Mouse (Mus musculus): ENCODE data around the gene Nppa. TPM values are rescaled to one million over a fixed set of nuclear protein-coding genes. Genes with fewer than 3 reads are reported as not detected.

Gene Nppa
- total RNA-seq, 2 experiments from 2014 or later = 0.53 to 1.3 TPM

GRCm38 (mm10) chr4:148004361-148004760 lies 3.8 kb downstream of the Nppa start:
- DNase-seq (ENCODE audit: low spot score in 2 of 2) = no peak
- intact Hi-C loops (cut with DNase I) = no loop called here

DNA sequence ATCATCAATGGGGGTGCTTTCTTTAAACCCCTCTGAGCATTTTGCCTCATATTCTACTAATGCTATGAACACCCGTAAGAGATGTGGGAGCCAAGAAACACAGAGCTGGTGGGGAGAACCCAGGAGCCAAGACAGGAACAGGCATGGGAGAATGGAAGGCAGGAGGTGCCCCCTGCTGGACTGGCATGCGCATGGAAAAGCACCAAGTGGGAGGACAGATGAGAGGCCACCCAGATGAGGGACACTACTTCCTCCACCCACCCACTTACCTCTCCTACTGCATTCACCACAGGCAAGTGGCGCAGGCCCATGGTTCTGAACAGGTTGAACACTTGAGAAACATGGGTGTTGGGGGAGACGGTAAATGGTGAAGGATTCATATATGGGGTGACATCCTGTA lies 7.9 kb downstream of the Nppa start:
- DNase-seq (ENCODE audit: low spot score in 2 of 2) = peak; percentile 70 to 82
- intact Hi-C loops (cut with DNase I) = loop anchor here (2.0 kb wide), 1 partner anchor 48 kb away; no protein-coding TSS in a partner anchor

DNA sequence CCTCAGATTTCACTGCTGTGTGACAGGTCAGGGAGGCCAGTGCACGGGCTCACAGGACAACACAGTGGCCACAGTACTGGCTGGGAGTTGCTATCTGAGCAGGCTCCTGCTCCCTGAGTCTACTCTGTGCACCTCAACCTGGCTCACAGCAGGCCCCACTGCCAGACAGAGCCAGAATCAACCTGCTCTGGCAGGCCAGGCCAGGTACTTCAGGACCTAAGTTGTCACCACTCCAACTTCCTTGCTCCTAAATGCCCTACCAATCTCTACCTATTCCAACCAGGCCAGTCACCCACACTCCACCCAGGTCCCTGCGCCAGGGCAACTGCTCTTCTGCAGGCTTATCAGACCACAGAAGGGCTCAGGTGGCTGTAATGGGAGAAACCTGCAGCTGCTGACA lies 9.1 kb downstream of the Nppa start:
- intact Hi-C loops (cut with DNase I) = loop anchor here (2.0 kb wide), 1 partner anchor 49 kb away; no protein-coding TSS in a partner anchor
- no peak for DNase-seq (ENCODE audit: low spot score in 2 of 2)

GRCm38 (mm10) chr4:148011332-148011731 lies 10.8 kb downstream of the Nppa start:
- DNase-seq (ENCODE audit: low spot score in 2 of 2) = no peak
- intact Hi-C loops (cut with DNase I) = no loop called here

GRCm38 (mm10) chr4:148012216-148012615 lies 11.7 kb downstream of the Nppa start:
- intact Hi-C loops (cut with DNase I) = no loop called here
- DNase-seq (ENCODE audit: low spot score in 2 of 2) = no peak

DNA sequence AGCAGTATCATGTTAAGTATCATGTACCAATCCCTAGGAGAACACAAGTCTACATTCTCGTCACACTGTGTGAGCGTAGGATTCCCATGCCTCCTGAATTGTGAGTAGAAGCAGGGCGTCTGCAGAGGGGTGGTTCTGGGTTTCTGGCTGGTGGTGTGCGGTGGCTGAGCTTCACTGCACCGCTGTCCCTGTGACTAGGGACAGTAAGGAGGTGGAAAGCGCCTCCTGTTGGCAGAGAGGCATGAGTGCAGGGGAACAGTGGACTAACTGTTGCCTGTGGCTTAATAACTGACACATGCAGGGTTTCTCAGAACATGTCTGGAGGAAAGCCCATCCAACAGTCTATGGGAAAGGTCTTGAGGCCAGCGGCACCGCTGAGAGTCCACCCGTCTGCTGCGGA lies 14.9 kb downstream of the Nppa start:
- intact Hi-C loops (cut with DNase I) = no loop called here
- peak in 1 of 2 experiments; percentile 56 for DNase-seq (ENCODE audit: low spot score in 2 of 2)

GRCm38 (mm10) chr4:148016981-148017380 lies 16.5 kb downstream of the Nppa start:
- intact Hi-C loops (cut with DNase I) = no loop called here
- DNase-seq (ENCODE audit: low spot score in 2 of 2) = no peak

DNA sequence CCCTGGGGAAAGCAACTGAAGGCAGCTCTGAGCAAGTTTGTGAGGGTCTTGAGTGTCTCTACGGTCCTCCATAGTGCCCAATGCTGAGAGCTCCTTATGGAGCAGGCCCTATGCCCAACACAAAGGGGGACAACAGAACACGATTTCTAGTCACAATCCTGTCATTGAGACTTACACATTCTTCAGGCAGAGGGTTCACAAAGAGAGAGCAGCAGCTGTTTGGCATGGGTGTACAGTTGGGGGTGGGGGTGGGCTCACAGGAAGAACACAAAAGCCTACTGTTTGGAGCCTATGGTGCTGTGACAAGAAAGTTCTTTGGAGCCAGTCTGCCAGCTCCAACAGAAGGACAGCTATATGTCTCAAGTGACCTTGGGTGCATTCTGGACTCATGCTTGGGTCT lies 17.9 kb downstream of the Nppa start:
- intact Hi-C loops (cut with DNase I) = no loop called here
- no peak for DNase-seq (ENCODE audit: low spot score in 2 of 2)

DNA sequence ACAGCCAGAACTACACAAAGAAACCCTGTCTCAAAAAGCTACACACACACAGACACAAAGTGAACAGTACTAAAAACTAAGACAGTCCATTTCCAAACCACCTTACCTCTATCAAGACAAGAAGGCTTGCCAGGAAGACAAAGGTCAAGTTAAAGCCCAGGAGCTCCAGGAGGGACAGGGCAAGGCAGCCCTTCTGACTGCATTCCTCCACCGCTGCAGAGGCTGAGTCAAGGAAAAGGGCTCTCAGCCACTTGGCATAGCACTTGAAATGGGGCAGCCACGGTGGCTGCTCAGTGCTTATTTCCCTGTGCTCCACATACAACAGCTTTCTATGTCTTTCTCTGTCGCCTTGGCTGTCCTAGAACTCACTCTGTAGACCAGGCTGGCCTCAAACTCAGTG lies 23.5 kb downstream of the Nppa start:
- no peak for DNase-seq (ENCODE audit: low spot score in 2 of 2)

DNA sequence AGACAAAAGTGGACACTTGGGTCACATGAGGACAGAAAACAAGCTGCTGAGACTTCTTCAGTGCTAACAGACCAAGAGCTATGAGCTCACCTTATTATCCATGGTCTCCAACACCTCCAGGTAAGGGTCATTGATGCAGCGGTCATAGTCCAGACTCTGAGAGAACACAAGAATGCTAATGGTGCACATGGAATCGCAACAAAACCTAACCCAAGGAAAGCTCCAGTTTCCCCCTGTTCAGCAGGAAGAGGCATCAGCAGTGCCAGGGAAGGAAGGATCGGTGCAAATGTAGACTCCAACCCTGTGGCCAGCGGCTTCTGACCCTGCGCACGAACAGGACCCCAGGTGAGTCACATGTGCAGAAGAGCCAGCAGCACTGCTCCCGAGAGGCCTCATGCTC lies 28.8 kb downstream of the Nppa start:
- no peak for DNase-seq (ENCODE audit: low spot score in 2 of 2)
- intact Hi-C loops (cut with DNase I) = no loop called here

More for the DNA sequence above, 23.5 kb downstream of the Nppa start:
- intact Hi-C loops (cut with DNase I) = no loop called here

- intact Hi-C loops (cut with DNase I) = no loop called here
- no peak for DNase-seq (ENCODE audit: low spot score in 2 of 2)
Observed at GRCm38 (mm10) chr4:148030506-148030905, 30.0 kb downstream of the Nppa start.

DNA sequence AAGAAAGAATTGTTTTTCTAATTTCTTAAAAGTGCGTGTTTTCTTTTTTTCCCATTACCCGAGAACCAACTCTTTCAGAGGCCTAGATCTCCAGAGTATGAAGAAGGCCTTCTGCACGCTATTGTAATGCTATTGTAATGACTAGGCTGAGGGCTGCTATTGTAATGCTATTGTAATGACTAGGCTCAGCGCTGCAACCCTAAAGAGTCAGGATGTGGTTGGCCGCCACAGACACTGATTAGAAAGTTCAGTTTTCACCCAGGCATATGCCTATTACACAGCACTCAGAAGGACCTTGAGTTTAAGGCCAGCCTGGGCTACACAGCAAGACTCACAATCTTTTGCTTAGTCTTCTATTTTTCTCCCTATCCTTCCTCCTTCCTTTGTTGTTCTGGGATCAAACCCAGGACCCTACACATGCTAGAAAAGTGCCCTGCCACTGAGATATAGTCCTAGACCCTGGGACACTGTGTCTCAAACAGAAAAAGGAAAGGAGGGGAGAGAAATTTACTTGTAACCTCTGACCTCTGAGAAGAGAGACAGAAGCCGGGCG lies 33.4 kb downstream of the Nppa start:
- DNase-seq (ENCODE audit: low spot score in 2 of 2) = no peak
- intact Hi-C loops (cut with DNase I) = no loop called here

- DNase-seq (ENCODE audit: low spot score in 2 of 2) = no peak
- intact Hi-C loops (cut with DNase I) = no loop called here
Observed at GRCm38 (mm10) chr4:148035440-148035839, 34.9 kb downstream of the Nppa start.

- DNase-seq (ENCODE audit: low spot score in 2 of 2) = no peak
- intact Hi-C loops (cut with DNase I) = no loop called here
Observed at GRCm38 (mm10) chr4:148038079-148038599, 37.6 kb downstream of the Nppa start.

DNA sequence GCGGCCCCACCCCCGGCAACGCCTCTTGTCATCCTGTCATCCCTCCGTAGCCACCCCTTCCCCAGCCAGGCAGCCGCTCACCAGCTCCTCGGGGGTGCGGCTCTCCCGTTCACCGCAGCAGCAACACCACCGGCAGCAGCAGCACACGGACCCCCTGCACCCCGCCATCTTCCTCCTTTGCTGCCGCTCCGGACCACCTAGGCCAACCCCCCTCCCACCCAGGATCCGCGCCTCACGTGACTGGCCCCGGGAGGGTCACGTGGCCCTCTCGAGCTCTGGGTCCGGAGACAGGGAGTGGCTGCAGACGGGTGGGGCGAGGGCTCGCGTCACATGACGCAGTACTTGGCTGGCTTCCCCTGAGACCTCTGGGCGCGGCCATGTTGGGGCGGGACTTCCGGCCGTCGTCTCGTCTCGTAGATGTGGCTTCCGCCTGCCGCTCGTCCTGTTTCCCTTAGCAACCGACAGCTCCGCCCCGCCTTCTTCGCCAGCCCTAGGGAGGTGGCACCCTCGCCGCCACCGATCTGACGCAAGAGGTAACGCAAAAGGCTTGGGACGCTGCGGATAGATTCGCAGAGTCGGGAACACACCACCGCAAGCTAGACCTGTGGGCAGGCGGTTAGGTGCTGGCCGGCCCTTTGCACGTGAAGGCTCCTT lies 38.2 kb downstream of the Nppa start, which contains the start of the genes Clcn6 and Mthfr:
Gene Clcn6, minus strand, starts transcription at position 222 of the 654 bp plus-strand sequence.
Gene Mthfr, plus strand, starts transcription at position 478 of the 654 bp plus-strand sequence.
- peak; percentile 100 for DNase-seq (ENCODE audit: low spot score in 2 of 2)
- intact Hi-C loops (cut with DNase I) = no loop called here

DNA sequence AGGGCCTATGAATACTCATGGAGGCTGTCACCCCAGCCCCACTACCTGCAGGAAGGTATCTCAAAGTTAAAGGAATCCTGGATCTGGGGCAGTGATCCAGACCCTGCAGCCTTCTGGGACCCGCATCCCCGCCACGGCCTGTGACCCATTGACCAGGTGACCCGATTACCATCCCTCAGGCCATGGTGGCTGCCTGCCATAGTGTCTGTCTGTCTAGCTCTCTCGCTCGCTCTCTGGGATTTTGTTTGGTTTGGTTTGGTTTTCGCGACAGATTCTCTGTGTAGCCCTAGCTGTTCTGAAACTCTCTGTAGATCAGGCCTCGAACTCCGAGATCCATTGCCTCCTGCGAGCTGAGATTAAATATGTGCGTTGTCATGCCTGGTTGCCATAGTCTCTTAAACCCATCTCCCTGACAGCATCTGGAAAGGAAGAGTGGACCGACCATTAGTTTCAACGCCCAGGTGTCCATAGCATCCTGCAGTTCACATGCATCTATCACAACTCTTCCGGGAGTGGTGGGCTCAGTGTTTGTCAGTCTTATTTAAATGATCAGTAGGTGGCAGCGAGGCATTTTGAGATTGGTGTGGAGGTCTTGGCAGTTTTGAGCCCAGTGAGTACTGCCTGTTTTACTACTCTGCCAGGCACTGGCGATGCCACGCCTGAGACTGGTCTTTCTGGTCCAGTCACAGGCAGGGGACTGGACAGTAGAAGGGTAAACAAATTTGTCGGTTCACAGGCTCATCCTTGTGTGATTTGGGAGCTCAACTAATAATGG lies 38.9 kb downstream of the Nppa start:
- intact Hi-C loops (cut with DNase I) = no loop called here
- no peak for DNase-seq (ENCODE audit: low spot score in 2 of 2)

GRCm38 (mm10) chr4:148040029-148040830 lies 39.7 kb downstream of the Nppa start:
- intact Hi-C loops (cut with DNase I) = no loop called here

GRCm38 (mm10) chr4:148040933-148041610 lies 40.5 kb downstream of the Nppa start:
- intact Hi-C loops (cut with DNase I) = no loop called here
- no peak for DNase-seq (ENCODE audit: low spot score in 2 of 2)

More at GRCm38 (mm10) chr4:148040029-148040830, 39.7 kb downstream of the Nppa start:
- no peak for DNase-seq (ENCODE audit: low spot score in 2 of 2)

Data from left cerebral cortex, postnatal 14 days (tissue).